Mouse (Mus musculus) E14TG2a.4 (cell line): ENCODE results near the gene Grn.

ENCODE experiments used
- CTCF ChIP-seq: conservative IDR thresholded peaks from 2 replicates; pipeline ENCODE4 v1.5.1; 2014; ENCODE audit warnings: low read length
- NANOG ChIP-seq: IDR thresholded peaks from 2 replicates; pipeline ENCODE4 v1.6.1; 2014; ENCODE audit warnings: borderline replicate concordance, low read length, mixed read lengths
- POU5F1 ChIP-seq: IDR thresholded peaks from 2 replicates; pipeline ENCODE4 v1.6.1; 2014; ENCODE audit warnings: low read length, borderline replicate concordance

DNA sequence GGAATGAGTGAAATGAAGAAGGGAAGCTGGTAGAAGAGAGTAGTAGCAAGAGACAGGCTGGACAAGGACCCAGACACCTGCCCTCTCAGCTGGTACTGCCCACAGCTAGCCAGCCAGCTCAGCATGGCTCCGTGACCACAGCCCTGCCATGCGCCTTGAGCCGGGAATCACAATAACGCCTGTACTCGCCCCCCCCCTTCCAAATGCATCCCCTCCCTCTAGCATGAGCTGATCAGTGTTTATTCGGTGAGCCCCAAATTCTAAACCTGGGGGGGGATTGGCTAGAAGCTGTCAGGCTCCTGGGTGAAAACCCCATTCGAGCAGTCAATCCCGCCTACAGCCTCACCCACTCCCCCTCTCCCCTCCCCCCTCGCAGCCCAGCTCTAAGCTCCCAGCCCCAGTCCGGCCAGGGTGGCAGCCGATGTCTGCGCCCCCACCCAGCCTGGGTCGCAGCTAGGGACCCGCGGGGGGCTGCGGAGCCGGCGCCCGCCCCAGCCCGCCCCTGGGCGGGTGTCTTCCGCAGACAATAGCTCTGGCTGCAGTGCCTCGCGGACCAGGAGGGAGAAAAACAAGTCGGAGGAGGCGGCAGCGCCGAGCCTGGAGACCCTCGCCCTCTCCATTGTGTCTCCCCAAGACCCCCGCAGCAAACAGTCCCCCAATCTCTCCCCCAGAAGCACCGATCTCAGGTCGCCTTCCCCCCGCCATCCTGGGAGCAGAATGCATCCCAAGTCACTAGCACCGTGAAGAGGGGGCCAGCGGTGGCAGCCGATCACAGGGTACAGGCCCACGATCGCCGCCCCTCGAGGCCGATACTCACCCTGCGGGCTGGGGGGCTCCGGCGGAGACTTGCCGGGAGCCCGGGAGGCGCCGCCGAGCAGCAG lies 16.7 kb downstream of the Grn start:
- TF ChIP-seq CTCF (no peak), POU5F1 (no peak), NANOG (no peak)
